Mouse (Mus musculus) lung, postnatal 36 days (tissue): ENCODE results near the gene Ifi213.
A peak's percentile ranks its signal among the peaks of the same experiment; 100 is the strongest.
"Not testable (repeated sequence)": the region's sequence is repeated elsewhere in the genome, so short reads cannot be mapped to it uniquely, and the experiment has no call there.

Source experiments
- DNase-seq: peaks from one replicate; pipeline ENCODE4 v3.0.0; 2022; ENCODE audit warnings: mixed read lengths

Gene Ifi213

DNA sequence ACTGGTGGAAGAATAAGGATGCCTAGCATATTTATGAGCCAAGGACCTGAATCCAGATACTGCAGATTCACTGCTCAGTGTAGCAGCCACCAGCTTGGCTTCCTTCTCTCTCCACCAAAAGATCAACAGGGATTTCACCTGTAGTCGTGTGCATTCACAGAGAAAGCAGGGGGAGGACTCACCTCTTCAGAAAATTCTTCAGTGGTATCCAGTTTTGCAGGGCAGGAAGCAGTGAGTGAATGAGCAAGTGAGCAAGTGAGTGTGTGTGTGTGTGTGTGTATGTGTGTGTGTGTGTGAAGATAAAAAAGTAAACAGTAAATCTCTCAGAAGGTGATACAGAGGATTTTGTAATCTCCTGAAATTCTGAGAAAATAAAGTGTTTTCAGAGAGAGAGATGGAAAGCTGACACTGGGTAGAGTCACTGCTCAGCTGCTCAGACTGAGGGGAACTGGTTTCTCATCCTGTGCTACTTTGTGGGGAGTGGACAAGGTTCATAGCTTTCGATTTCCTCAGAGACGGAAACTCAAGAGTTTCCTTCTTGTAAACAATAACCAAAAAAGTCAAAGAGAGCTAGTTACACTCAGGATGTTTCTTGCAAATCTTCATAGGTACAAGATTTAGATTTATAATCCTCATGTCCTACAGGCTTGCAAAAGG, at the start of gene Ifi213:
TSS of gene Ifi213 (minus strand) at position 437 of the 657 bp plus-strand sequence.
- DNase-seq: peak; percentile 24

DNA sequence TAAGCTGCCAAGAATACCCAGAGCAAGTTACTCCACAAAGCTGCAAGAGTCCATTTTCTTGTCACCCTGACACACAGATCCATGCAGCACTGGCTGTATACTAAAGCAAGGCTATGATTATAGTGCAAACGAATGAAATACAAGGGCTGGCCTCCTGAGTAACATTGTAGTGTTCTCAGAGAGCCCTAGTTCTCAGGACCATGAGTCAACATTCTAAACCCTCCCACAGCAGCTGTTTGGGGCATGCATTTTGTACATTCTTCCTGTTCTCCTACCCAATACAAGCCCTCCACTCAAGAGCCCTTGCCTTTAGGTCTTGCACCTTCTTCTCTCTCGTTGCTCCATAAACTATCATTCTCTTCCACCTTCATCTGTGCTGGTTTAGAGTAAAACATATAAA, 46.3 kb upstream of the Ifi213 start:
- DNase-seq: no peak

DNA sequence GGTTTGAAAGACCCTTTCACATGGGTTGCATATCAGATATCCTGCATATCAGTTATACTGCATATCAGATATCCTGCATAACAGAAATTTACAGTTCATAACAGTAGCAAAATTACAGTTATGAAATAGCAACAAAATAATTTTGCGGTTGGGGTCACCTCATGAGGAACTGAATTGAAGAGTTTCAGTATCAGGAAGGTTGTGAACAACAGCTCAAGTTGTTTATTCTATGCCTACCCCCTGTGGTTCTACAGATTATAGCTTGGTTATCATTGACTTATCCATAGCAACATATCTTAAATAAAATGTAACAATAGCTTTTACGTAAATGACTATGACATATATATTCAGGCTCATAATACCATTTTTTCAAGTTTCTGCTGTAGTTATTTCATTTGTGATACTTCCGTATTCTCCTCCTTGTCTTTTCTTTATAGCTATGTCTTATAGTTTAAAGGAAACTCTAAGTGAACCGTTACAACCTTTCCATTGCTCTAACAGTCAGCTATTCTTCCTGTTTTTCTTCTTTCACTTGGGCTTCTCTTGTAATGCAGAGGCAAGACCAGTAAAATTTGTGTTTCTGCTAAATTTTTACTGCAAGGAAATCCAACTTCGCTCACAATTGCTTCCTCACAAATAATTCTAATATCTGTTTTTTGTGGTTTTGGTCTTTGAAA, 35.0 kb upstream of the Ifi213 start:
- DNase-seq: no peak

DNA sequence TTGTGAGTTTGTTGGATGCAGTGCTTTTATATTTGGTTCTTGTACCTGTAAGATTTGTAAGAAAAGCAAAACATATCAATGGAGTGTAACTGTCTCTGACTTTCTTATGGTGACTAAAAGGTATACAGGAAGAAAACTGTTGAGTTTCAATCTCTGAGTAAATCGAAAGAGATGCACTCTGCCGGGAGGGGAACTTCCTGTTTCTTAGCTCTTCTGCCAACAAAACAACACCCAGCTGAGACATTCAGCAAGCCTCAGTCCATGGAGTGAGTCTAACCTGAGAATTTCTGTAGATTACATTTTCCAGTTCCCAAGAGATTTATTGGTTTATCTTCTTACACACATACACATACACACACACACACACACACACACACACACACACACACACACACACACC, 31.5 kb upstream of the Ifi213 start, which contains the start of gene Ifi209:
TSS of gene Ifi209 (plus strand) at position 296 of the 400 bp plus-strand sequence.
- DNase-seq: peak; percentile 57

DNA sequence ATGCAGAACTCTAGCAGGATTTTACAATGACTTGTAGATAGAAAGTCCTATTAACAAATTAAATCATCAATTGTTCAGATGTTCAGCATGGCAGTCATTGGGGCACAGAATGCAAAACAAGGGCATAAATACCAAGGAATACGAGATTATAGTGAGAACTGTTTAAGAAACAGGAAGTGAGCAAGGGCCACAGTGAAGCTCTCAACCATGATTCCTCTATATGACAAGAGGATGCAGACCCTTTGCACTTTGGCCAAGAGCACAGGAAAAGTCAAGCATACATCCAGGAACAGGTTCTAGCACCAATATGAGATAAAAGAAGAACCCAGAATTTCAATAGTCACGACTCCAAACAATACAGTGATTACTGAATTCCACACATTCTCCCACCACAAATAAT, 27.6 kb upstream of the Ifi213 start:
- DNase-seq: peak; percentile 12

DNA sequence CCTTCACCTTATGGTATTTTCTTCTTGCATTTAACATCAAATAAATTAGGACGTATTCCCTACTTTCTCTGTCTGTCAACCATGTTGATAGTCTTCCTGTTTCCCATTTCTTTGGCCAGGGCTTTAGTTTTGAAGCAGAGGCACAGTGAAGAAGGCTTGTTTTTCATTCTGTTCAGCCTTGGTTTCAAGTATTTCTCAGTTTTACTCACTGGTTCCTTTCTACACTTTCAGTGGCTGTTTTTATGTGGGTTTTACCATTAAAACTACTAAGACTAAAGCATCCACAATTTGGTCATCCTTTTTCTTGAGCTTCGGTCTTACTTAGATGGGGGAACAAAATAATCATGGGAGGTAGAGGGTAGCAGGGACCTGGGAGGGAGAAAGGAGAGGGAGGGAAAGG, 25.0 kb upstream of the Ifi213 start:
- no peak for DNase-seq

DNA sequence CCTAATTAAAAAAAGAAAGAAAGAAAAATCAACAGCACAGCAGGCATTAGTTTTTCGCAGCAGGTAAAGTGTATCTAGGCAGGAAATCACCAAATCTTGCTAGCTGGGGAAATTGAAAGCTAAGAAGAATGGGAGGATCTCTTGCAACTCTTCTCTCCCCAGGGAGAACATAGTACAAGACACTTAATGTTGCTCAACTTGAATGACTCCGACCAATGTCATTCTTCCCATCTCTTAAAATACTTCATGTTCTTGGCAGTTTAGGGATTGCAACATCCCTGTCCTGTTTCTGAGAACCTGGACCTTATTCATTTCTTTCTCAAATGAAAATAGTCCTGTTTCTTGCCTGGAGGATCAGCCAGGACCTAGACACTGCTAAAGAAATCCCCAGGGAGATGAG, 23.1 kb upstream of the Ifi213 start:
- DNase-seq: not testable (repeated sequence)

DNA sequence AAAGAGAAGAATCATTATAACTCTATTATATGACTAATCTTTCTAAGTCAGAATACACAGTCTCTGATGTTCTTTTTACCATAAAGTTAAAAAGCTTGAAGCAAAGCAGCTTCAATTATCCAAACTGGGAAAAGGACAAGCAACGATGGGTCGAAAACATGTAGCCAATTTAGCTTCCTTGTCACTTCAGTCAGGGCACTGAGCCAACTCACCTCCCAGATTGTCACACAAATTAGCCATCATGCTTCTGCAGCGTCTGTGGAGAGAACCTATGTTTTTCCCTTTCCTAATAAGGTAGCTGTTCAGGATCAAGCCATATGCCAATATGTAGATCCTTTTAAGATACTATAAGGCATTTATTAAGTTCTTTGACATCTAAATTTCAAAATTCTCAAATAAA, 11.2 kb upstream of the Ifi213 start:
- not testable (repeated sequence) for DNase-seq

DNA sequence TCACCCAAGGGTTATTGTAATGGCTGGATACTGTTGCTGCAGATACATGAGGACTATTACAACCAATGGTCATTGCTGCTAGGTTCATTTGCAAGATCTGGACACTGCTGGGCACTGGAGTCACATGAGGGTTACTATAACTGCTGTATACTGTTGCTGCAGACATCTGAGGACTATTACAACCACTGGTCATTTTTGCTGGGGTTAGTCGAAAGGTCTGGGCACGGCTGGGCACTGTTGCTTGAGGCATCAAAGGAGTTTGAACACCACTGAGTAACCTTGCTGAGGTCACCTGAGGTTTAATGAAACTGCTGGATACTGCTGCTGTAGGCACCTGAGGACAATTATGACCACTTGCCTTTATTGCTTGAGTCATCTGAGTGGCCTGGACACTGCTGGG, 9.4 kb downstream of the Ifi213 start:
- DNase-seq: not testable (repeated sequence)

DNA sequence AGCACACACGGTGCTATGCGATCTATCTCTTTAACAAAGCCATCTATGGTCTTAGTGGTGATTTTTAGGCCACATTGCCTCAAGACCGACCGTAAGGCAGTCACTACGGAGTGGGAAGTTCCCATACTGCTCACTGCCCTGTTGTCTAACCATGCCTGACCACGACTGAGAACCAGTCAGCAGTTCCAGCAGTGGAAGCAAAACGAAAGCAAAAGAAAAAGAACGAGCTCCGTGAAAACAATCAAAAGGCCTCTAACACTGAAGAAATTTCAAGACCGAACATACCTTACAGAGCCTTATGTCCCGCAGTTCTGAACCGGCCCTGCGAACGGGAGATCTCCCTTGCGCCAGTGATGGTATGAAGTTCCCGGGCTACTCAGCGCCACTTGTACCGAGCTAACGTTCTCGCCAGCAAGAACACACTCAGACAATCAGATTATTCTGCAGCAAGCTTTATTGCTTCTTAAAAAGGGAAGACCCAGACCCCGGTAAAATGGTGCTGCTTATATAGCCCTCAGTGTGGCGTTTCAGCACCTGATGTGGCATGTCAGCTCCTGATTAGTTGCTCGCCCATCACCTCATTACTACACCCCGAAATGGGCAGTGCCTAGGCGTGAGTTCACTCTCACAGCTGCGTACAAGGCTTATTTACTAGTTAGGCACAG, 19.0 kb downstream of the Ifi213 start:
- no peak for DNase-seq

DNA sequence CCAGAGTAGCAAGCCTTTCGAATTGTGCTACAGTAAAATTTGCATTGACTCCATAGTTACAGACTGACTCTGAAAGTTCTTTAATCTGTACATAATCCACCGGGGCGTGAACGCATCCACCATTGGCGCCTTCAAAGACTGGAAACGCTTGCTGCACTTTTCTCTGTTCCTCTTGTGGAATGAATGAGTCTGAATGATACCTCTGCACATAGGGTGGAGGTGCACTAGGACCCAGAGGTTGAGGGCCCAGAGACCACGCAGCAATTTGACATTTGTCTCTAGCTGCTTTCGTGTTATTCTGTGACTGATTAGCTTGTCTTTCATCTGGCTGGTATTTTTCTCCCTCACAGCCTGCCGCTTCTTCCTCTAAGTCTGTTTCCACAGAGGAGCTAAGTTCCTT, 20.0 kb downstream of the Ifi213 start:
- DNase-seq: no peak

DNA sequence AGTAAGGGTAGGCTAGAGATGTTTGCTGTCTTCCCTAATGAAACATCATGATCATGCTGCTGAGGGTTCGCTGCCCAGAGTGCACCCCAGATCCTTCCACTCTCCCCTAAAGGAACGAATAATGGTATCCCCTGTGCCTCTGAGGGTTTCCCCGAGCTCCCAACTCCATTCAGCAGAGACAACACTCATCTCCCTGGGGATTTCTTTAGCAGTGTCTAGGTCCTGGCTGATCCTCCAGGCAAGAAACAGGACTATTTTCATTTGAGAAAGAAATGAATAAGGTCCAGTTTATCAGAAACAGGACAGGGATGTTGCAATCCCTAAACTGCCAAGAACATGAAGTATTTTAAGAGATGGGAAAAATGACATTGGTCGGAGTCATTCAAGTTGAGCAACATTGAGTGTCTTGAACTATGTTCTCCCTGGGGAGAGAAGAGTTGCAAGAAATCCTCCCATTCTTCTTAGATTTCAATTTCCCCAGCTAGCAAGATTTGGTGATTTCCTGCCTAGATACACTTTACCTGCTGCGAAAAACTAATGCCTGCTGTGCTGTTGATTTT, 48.5 kb downstream of the Ifi213 start:
- DNase-seq: not testable (repeated sequence)

DNA sequence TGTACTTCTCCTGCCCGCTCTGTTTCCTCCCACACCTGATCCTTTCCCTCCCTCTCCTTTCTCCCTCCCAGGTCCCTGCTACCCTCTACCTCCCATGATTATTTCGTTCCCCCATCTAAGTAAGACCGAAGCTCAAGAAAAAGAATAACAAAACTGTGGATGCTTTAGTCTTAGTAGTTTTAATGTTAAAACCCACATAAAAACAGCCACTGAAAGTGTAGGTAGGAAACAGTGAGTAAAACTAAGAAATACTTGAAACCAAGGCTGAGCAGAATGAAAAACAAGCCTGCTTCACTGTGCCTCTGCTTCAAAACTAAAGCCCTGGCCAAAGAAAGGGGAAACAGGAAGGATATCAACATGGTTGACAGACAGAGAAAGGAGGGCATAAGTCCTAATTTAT, 50.3 kb downstream of the Ifi213 start:
- not testable (repeated sequence) for DNase-seq

DNA sequence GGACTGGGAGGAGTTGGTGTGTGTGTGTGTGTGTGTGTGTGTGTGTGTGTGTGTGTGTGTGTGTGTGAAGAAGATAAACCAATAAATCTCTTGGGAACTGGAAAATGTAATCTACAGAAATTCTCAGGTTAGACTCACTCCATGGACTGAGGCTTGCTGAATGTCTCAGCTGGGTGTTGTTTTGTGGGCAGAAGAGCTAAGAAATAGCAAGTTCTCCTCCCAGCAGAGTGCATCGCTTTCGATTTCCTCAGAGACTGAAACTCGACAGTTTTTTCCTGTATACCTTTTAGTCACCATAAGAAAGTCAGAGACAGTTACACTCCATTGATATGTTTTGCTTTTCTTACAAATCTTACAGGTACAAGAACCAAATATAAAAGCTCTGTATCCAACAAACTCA, 63.3 kb downstream of the Ifi213 start, which contains the start of gene Ifi214:
TSS of gene Ifi214 (minus strand) at position 167 of the 400 bp plus-strand sequence.
- peak; percentile 7 for DNase-seq

DNA sequence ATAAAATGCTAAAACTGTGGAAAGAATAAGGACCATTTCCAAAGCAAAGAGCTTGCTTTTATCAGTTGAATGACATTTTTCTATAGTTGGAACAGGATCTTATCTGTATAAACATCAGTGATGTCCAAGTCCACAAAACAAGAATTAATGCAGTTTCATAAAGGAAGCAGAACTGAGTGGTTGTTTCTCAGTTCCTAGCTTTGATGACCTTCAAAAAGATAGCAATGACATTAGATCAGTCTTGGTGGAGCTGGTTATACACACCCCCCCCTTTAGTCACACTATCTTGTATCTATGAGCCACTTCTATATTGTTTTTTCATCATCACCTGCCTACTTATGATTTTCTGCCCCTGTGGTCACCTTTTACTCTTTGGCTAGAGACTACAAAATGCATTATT, 77.6 kb downstream of the Ifi213 start:
- DNase-seq: no peak
